Mouse (Mus musculus): ENCODE data around the gene Frem2.

The Frem2 gene

GRCm38 (mm10) chr3:53555031-53555952 is 101.9 kb downstream of the Frem2 start:
- DNase-seq (ENCODE audit: low read depth) = no peak

DNA sequence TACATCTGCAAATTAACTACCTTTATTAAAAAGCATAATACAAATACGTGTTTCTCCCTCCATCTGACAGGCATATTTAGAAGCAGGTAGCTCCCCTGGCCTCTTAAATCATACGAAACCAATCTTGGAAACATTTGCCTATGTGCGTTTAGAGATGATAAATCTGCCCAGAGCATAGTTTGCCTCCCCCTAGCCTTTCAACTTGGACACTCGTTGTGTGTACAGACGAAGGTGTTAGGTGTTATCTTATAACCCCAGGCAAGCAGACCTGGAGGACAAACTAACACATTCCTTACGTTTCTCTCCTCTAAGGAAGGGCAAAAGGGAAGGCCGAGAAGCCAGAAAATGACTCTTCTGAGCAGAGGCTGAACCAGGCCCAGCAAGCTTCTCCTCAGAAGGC is 104.5 kb downstream of the Frem2 start:
- no peak for DNase-seq (ENCODE audit: low read depth)

DNA sequence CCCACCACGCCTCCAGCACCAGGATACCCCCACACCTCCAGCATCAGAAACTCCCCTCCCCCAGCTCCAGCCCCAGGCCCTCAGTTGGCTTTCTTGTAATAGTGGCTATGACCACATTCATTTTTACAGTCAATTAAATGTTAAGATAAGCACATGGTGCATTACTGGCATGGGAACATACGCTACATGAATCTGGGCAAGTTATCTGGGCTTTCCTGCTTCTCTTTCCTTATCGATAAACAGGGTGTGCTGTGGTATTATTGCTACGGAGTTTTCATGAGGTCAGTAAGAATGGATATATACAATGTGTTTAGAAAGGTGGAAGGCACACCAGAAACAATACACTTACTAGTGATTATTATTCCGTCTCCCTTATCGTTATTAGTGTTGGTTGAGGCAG is 125.1 kb downstream of the Frem2 start:
- DNase-seq (ENCODE audit: low read depth) = no peak

DNA sequence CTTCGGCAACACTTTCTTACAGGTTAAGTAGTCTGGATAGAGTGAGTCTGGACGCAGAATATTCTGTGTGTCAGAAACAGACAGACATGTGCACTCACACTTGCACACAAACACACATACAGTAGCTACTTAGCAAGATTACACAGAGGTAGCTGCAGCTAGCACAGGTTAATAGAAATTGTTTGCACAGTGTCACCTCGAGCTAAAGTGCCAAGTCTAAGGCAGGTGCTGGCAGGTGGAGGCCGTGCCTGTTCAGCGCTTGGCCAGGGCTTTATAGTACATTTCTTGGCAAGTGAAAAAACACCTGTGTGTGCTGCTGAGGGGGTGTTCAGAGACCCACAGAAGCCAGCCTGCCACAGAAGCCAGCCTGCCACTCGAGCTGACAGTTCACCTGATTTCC is 126.8 kb downstream of the Frem2 start:
- no peak for DNase-seq (ENCODE audit: low read depth)

- peak; percentile 55 for DNase-seq (ENCODE audit: low read depth)
Measured at GRCm38 (mm10) chr3:53525737-53526136, 131.4 kb downstream of the Frem2 start.

DNA sequence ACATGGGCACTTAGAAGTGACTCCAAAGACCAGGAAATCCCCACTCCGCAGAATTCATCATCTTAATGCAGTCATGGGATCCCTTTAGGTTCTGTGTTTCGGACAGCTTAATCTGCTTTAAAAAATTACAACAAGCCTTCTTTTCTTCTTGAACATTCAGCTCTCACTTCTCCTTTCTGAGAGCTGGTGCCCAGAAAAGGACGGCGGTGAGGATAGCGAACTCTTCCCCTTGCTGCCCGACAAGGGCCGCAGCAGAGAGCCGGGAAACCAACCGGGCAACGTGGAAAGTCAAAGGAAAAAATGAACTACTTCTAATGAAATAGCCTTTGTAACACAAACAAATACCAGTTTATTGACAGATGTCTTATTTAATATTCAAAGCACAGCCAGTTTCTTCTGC is 134.4 kb downstream of the Frem2 start:
- DNase-seq (ENCODE audit: low read depth) = no peak

GRCm38 (mm10) chr3:53514221-53515065 is 142.7 kb downstream of the Frem2 start:
- DNase-seq (ENCODE audit: low read depth) = no peak

DNA sequence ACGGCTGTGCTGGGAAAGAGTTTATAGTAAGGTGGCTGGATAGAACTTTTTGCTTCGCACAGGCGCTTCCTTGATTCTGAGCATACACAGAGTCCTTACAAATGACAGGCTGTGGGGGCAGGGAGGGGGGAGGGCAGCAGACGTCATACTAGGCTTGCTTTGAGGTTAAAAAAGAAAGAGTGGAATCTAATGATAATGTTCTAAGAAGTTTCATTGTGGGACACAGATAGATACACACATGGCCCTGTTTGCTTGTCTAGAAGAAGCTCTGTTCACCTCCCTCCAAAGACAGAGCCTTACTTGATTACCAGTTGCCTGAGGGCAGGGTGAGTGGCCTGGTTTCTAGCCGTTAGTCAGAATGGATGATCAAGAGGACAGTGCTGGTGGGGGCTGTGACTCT is 144.1 kb downstream of the Frem2 start:
- DNase-seq (ENCODE audit: low read depth) = no peak

DNA sequence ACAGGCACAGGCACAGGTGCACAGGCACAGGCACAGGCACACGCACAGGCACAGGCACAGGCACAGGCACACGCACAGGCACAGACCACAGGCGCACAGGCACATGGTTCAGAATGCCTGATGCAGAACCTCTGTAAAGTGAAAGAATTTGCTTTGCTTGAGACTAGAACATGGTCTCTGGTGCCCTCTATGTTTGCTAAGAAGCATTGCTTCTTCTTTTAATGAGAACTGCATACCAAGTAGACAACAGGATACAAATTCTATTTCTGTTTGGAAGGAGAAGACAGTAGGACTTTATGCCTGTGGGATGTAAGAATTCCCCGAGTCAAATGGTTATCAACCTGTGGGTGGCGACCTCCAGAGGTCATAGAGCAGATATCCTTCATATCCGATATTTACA is 154.7 kb downstream of the Frem2 start:
- DNase-seq (ENCODE audit: low read depth) = peak; percentile 12

DNA sequence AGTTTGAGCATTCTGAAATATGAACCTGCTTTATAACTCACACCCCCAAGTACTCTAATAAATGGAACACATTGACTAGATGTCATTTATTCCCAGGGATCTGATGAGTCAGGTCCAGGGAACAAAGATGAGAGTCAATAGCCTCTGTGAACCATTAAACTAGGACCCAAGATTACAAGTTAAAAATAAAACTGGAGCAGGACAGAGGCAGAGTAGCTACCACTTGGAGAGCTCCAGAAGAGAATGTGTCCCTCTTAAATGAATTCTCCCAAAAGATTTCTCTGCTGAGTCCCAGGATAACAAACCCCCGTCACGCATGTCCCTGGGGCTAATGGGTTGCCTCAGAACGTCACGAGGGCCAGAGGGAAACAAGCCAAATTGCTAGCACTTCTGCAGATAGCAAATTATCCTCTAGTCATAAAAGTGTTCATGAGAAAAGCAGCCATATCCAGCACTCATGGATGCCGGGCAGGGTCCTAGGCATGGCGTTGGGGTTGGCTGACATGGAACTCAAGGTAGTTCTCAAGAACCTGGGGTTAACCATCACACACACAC is 158.7 kb downstream of the Frem2 start:
- no peak for DNase-seq (ENCODE audit: low read depth)

GRCm38 (mm10) chr3:53488353-53488752 is 168.8 kb downstream of the Frem2 start, which contains the start of gene Stoml3:
Gene Stoml3 (plus strand): TSS chr3:53488653.
- no peak for DNase-seq (ENCODE audit: low read depth)

- no peak for DNase-seq (ENCODE audit: low read depth)
Measured at GRCm38 (mm10) chr3:53486996-53487576, 170.1 kb downstream of the Frem2 start.

DNA sequence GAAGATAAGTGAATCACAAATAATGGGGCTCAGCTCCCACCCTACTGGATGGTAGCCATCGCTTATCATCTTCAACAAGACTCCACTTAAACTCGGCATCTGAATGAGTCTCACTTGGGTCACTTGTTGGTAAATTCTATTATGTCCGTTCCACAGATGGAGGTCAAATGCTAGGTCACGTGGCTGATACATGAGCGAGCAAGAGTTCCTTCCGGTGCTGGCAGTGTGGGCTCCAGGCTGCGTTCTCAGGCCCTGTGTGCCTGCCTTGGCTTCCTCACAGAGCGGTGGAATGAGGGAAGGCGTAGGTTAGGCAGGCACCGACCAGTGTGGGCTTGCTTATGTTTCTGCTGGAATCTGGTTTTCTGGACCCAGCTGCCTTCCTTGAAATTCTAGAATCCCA is 170.6 kb downstream of the Frem2 start:
- DNase-seq (ENCODE audit: low read depth) = no peak

DNA sequence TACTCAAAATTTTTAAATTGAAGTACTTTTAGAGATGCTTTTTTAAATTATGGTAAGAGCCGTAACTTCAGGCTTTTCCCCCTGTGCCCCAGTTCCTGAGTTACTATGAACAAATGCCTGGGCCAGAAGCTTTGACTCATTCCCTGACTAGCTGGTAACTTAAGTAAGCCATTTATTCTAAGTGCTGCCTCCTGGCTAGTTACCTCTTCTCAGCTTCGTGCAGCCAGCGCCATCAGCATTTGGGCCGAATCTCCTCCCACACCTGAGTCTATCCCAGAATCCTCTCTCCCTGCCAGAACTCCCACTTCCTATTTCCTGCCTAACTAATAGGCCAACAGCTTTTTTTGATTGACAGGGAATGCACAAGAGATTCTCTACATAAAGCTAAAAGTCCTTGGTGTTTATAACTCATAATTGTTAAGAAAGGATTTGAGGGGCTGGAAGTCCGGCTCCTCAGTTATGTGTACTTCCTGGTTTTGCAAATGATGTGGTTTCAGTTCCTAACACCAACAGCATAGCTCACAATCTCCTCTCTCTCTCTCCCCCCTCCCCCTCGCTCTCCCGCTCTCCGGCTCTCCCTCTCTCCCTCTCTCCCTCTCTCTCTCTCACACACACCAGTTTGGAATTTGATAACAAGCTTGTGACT is 173.6 kb downstream of the Frem2 start:
- no peak for DNase-seq (ENCODE audit: low read depth)

GRCm38 (mm10) chr3:53478419-53479046 is 178.6 kb downstream of the Frem2 start:
- no peak for DNase-seq (ENCODE audit: low read depth)

- DNase-seq (ENCODE audit: low read depth) = no peak
Measured at GRCm38 (mm10) chr3:53477468-53477867, 179.7 kb downstream of the Frem2 start.

- DNase-seq (ENCODE audit: low read depth) = no peak
Measured at GRCm38 (mm10) chr3:53475889-53476288, 181.3 kb downstream of the Frem2 start.

- no peak for DNase-seq (ENCODE audit: low read depth)
Measured at GRCm38 (mm10) chr3:53474179-53474578, 183.0 kb downstream of the Frem2 start.

GRCm38 (mm10) chr3:53472061-53472460 is 185.1 kb downstream of the Frem2 start:
- no peak for DNase-seq (ENCODE audit: low read depth)

DNA sequence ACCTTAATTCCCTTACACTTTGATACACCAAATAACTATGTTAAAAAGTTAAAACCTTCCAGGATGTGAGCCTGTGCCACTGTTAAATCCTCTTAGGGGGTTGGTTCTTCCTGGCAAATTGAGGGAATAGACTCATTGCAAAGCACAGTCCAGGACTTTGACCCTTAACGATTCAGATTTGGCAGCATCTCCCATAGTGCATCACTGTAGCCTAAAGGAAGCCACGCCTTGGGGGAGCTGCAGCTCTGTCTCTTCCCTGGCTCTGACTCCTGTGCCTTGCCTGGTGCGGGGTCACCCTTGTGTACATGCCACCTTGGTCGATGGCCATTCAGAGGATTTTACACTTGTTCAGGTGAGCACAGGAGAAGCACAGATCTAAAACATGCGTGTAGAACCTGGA is 187.5 kb downstream of the Frem2 start:
- DNase-seq (ENCODE audit: low read depth) = no peak

DNA sequence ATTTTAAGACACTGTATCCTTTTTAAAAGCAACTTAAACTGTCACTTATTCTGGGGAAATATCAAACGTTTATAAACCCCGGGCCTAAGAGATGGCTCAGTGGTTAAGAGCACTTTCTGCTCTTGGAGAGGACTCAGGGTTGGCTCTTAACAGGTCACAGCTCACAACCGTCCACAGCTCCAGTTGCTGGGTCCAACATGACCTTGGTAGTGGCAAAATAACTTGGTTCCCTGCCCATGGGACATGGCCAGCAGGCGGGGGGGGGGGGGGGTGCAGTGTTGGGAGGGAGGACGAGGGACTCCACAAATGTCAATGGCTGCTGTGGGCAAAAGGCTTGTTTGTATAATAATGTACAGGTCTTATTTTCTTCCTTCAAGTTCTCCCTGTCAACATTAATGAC is 189.8 kb downstream of the Frem2 start:
- DNase-seq (ENCODE audit: low read depth) = no peak
